Mouse (Mus musculus) liver, embryonic 16.5 days (tissue): ENCODE measurements around the gene Spata13. TPM values are rescaled to one million over a fixed set of nuclear protein-coding genes. Genes with fewer than 3 reads are reported as not detected.
A peak's percentile ranks its signal among the peaks of the same experiment; 100 is the strongest.

Experiments
- ATAC-seq: fragments of 200-750 bp; cut with Nextera tagmentation; 2 replicates; pipeline ENCODE4 v1.8.0; 2017; ENCODE audit warnings: low read depth, mild to moderate bottlenecking, moderate number of reproducible peaks, moderate library complexity
- H3K27ac ChIP-seq: fragments of 300-500 bp; sonication (generic); 2 replicates; pipeline ENCODE4 v1.5.1; 2014; ENCODE audit warnings: mild to moderate bottlenecking, low read length
- H3K27me3 ChIP-seq: fragments of 300-500 bp; sonication (generic); 2 replicates; pipeline ENCODE4 v1.6.1; 2014; ENCODE audit warnings: low read depth, low read length, mixed read lengths; ENCODE audit not compliant: control insufficient read depth, insufficient read depth
- H3K36me3 ChIP-seq: fragments of 300-500 bp; sonication (generic); 2 replicates; pipeline ENCODE4 v1.6.1; 2014; ENCODE audit warnings: mild to moderate bottlenecking; ENCODE audit not compliant: control insufficient read depth, insufficient read depth
- H3K4me1 ChIP-seq: fragments of 300-500 bp; sonication (generic); 2 replicates; pipeline ENCODE4 v1.6.1; 2014; ENCODE audit warnings: low read depth, low read length, mixed read lengths; ENCODE audit not compliant: control insufficient read depth
- H3K4me2 ChIP-seq: fragments of 300-500 bp; sonication (generic); 2 replicates; pipeline ENCODE4 v1.6.1; 2014; ENCODE audit warnings: low read depth, low read length, mixed read lengths
- H3K4me3 ChIP-seq: fragments of 300-500 bp; sonication (generic); 2 replicates; pipeline ENCODE4 v1.5.1; 2014; ENCODE audit warnings: low read depth, mild to moderate bottlenecking, low read length
- H3K9ac ChIP-seq: fragments of 300-500 bp; sonication (generic); 2 replicates; pipeline ENCODE4 v1.6.1; 2014; ENCODE audit warnings: low read depth, low read length
- H3K9me3 ChIP-seq: fragments of 300-500 bp; sonication (generic); replicated peaks from 2 replicates; pipeline ENCODE4 v1.6.1; 2016; ENCODE audit warnings: low read length; ENCODE audit not compliant: control insufficient read depth
- WGBS: fragments of 180-500 bp; shearing (Covaris S2); extraction: QIAGEN DNeasy Blood & Tissue Kit; methylation state at CpG from one replicate; pipeline ENCODE4 v1.1.7; 2014; ENCODE audit not compliant: insufficient replicate concordance; 5-methylcytosine and 5-hydroxymethylcytosine counted together
- polyA plus RNA-seq: library from polyadenylated mRNA; unstranded; fragments of >200 nt; fragmentation: Nextera tagmentation; extraction: Ambion mirVana; gene quantifications from 2 replicates; pipeline ENCODE4 v1.2.1, GENCODE M21; 2015

The Spata13 gene
- polyA plus RNA-seq, 1 experiment from 2014 or later = 21.5 TPM

DNA sequence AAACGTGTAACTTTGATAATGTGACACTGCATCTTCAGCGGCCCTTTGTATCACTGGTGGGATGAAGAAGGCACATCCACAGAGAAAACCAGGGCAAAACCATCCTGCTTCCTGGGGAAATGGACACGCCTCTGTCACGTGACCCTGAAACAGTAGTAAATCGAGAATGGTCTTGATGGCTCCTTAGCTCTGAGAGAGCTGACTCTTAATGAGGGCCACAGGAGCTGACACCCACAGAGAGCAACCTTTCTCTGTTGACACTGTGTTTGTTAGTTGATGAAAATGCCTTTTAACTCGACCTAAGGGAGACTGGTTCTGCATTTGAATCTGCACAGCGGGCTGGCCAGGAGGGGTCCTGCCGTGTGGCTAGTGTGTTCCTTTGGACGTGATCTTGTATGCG lies 128.0 kb downstream of the Spata13 start:
- Histone ChIP-seq H3K4me1 (no peaks in the 10 kb centered on the region), H3K27ac (no peak overlapping the region), H3K4me3 (no peak overlapping the region), H3K4me2 (no peak overlapping the region), H3K36me3 (peaks cover 22% of the 10 kb centered on the region), H3K9ac (no peak overlapping the region), H3K27me3 (no peaks in the 10 kb centered on the region), H3K9me3 (no peaks in the 10 kb centered on the region)
- ATAC-seq = no peak
- 68% methylated on average over 10 of the region's 10 CpGs for whole genome bisulfite sequencing

DNA sequence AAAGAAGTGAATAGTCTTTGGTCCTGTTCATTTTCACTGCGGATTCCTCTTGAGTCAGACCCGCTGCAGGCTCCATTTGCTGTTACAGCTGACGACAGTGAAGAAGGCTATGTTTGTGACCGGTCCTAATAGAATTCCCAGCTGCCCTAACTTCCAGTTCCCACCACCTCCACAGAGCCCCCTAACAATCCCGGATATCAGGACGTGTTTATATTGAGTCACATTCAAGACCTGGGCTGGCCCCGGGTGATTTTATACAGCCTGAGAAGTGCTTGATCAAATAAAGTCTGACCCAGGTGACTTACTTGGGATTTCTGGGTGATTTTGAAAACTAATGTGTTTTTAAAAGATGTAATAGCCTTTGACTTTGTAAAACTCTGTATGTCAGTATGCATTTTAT lies 129.0 kb downstream of the Spata13 start:
- no peak overlapping the region for H3K4me3 ChIP-seq
- peaks cover 22% of the 10 kb centered on the region for H3K36me3 ChIP-seq
- H3K9me3 ChIP-seq = no peaks in the 10 kb centered on the region
- H3K9ac ChIP-seq = no peak overlapping the region
- H3K27ac ChIP-seq = no peak overlapping the region
- H3K27me3 ChIP-seq = no peaks in the 10 kb centered on the region
- no peak overlapping the region for H3K4me2 ChIP-seq
- no peaks in the 10 kb centered on the region for H3K4me1 ChIP-seq
- ATAC-seq = no peak
- WGBS = 73% methylated on average over 7 of the region's 7 CpGs

DNA sequence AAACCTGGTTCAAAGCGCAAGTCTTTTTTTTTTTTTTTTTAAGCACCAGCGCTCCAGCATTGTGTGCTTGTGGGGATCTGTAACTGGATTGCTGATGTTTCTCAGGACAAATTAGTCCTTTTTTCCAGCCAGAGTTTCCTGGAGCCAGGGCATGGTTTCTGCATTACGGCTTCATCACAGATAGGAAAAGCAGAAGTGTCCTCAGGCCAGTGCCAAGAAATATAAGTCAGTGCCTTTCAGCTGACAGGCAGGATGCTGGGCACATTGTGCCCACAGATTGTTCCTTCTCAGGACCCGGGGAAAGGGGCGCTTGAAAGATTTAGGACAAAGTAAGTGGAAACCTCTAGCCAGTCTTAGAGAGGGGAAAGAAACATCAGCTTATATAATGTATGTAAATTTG lies 129.9 kb downstream of the Spata13 start:
- Histone ChIP-seq H3K9me3 (no peaks in the 10 kb centered on the region), H3K4me2 (no peak overlapping the region), H3K27ac (no peak overlapping the region), H3K4me1 (no peaks in the 10 kb centered on the region), H3K9ac (no peak overlapping the region), H3K27me3 (no peaks in the 10 kb centered on the region), H3K4me3 (no peak overlapping the region), H3K36me3 (peaks cover 22% of the 10 kb centered on the region)
- ATAC-seq = no peak
- WGBS = 63% methylated on average over 5 of the region's 5 CpGs

DNA sequence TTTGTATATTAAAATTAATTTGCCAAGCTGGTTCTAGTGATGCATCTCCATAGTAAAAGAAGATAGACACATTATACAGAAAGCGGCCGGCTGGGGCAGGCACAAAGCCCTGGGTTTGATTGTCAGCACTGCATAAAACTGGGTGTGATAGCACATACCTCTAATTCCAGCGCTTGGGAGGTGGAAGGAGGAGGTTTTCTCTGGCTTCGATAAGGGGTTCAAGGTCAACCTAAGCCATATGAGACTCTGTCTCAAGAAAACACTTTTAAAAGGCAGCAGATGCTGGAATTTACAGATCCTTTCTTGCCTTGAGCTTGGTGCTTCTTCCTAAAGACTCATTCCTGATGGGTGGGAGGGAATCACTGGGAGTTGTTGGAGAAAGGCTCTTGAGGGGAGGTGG lies 130.7 kb downstream of the Spata13 start:
- WGBS = 79% methylated on average over 4 of the region's 4 CpGs
- H3K4me3 ChIP-seq = no peak overlapping the region
- H3K9me3 ChIP-seq = no peaks in the 10 kb centered on the region
- H3K9ac ChIP-seq = no peak overlapping the region
- peaks cover 20% of the 10 kb centered on the region for H3K36me3 ChIP-seq
- no peaks in the 10 kb centered on the region for H3K4me1 ChIP-seq
- no peak overlapping the region for H3K27ac ChIP-seq
- no peak for ATAC-seq
- no peaks in the 10 kb centered on the region for H3K27me3 ChIP-seq
- H3K4me2 ChIP-seq = no peak overlapping the region

DNA sequence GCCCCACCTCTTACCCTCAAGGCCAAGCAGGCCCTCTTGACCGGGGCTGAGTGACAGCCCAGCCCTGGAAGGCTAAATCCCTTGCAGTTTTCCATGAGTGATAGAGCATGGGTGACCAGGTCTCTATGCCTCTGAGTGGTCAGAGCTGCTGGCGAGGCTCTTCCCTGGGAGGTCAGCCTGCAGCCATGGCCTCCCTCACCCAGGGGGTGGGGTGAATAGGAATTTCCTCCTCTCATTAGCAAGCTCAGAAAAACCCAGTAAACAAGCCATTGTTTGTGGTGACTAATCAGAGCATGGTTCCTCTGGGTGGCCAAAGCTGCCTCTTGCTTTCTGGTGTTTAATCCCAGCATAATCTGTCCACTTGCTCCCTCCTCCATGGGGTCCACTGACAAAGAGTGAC lies 131.2 kb downstream of the Spata13 start:
- H3K27ac ChIP-seq = no peak overlapping the region
- WGBS = 59% methylated on average over 2 of the region's 2 CpGs
- no peak overlapping the region for H3K9ac ChIP-seq
- no peak overlapping the region for H3K4me2 ChIP-seq
- no peaks in the 10 kb centered on the region for H3K27me3 ChIP-seq
- ATAC-seq = 0 out of 2 replicates have a peak, but pooled peaks have one; percentile 30
- H3K4me1 ChIP-seq = no peaks in the 10 kb centered on the region
- no peak overlapping the region for H3K4me3 ChIP-seq
- H3K36me3 ChIP-seq = peaks cover 19% of the 10 kb centered on the region
- H3K9me3 ChIP-seq = no peaks in the 10 kb centered on the region

DNA sequence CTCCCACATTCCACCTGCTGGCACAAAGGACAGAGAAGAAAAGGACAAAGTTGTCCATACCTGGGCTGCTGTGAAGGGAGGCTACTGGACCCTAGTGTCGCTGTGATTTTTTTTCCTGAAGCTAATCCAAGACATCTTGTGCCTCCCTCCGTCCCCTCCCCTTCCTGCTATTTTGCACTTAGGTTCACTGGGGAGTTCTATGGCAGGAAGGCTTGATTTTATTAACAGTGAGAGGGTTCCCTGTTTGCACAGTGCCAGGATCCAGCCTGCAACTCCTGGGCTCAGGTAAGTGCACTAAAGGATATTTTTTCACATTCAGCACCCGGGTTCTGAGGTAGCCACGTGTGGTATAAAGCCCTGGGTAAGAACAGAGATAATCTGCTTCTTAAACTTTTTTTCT lies 134.1 kb downstream of the Spata13 start, which contains the start of gene C1qtnf9:
Gene C1qtnf9, plus strand, starts transcription at position 251 of the 400 bp plus-strand sequence.
- no peak for ATAC-seq
- Histone ChIP-seq H3K9me3 (no peaks in the 10 kb centered on the region), H3K27me3 (no peaks in the 10 kb centered on the region), H3K36me3 (0 out of 2 replicates have a peak, but pooled peaks cover 5% of the 10 kb centered on the region), H3K4me3 (no peak within 1 kb of the TSS), H3K4me2 (no peak within 1 kb of the TSS), H3K9ac (no peak within 1 kb of the TSS), H3K27ac (no peak within 1 kb of the TSS), H3K4me1 (no peaks in the 10 kb centered on the region; the same call in 1 of the 2 replicates)
- 56% methylated on average over 4 of the region's 4 CpGs for WGBS

DNA sequence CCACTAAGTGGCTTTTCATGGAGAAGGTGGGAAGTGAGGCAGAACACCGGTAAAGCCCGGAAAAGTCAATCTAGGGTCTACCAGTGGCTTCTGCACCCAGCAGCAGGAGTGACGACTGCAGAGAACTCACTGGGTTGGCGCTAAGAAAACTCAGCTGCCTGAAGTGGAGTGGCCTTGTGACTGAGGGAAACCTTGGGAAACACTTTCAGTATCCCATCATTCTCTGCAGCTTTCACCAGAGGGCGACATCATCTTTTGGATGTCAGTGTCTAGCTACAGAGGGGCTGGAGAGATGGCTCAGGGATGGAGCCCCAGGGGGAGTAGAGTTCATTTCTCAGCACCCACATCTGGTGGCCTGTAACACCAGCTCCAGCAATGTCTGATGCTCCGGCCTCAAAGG lies 135.5 kb downstream of the Spata13 start:
- Histone ChIP-seq H3K4me1 (no peaks in the 10 kb centered on the region; the same call in 1 of the 2 replicates), H3K4me3 (no peak overlapping the region), H3K27ac (no peak overlapping the region), H3K27me3 (no peaks in the 10 kb centered on the region), H3K9ac (no peak overlapping the region), H3K4me2 (no peak overlapping the region), H3K9me3 (no peaks in the 10 kb centered on the region), H3K36me3 (no peaks in the 10 kb centered on the region)
- ATAC-seq = no peak
- WGBS = 44% methylated on average over 6 of the region's 6 CpGs

DNA sequence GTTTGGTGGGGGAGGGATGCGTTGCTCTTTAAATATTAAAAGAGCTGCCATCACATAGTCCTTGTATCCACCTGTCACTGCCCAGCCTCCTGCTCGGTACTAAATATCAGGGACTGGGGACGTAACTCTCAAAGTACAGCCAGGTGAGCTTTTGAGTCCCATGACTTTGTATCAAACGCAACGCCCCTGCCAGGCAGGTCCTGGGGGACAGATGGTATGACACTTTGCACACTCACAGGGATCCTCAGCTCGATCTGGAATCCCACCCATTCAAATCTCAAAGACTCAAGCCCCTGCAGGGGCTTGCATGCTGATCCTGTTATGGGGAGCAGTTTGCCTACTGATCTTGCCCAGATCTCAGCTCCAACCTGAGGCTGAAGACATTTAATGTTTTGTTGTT lies 136.8 kb downstream of the Spata13 start:
- Histone ChIP-seq H3K9ac (no peak overlapping the region), H3K4me2 (no peak overlapping the region), H3K9me3 (no peaks in the 10 kb centered on the region), H3K4me3 (no peak overlapping the region), H3K36me3 (no peaks in the 10 kb centered on the region), H3K27me3 (no peaks in the 10 kb centered on the region), H3K27ac (no peak overlapping the region), H3K4me1 (no peaks in the 10 kb centered on the region; the same call in 1 of the 2 replicates)
- 64% methylated on average over 6 of the region's 6 CpGs for WGBS
- no peak for ATAC-seq

DNA sequence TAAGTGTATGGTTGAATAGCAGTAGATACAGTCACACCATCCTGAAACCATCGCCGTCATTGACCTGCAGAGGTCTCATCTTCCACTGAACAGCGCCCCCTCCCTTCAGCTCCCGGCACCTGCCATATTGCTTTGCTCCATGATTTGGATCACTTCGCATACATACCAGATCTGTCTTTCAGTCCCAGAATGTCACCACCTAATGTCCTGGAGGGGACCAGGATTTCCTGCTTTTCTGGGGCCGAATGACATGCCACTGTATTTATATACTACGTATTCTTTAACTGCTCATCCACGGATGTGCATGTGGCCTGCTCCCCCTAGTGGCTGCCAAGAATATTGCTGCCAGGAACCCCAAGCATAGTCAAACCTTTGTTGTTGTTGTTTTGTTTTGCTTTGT lies 137.3 kb downstream of the Spata13 start:
- H3K36me3 ChIP-seq = no peaks in the 10 kb centered on the region
- H3K9me3 ChIP-seq = no peaks in the 10 kb centered on the region
- WGBS = 2% methylated on average over 8 of the region's 8 CpGs
- ATAC-seq = 0 out of 2 replicates have a peak, but pooled peaks have one; percentile 41
- H3K4me2 ChIP-seq = peak overlapping the region; percentile 66
- H3K27me3 ChIP-seq = no peaks in the 10 kb centered on the region
- H3K4me3 ChIP-seq = peak overlapping the region; percentile 42
- no peaks in the 10 kb centered on the region; the same call in 1 of the 2 replicates for H3K4me1 ChIP-seq
- no peak overlapping the region for H3K9ac ChIP-seq
- no peak overlapping the region for H3K27ac ChIP-seq
